Mouse (Mus musculus) gastrocnemius, postnatal 36 days (tissue): ENCODE results near the gene Otogl. TPM values are rescaled to one million over a fixed set of nuclear protein-coding genes. Genes with fewer than 3 reads are reported as not detected.
"Not testable (repeated sequence)": the region's sequence is repeated elsewhere in the genome, so short reads cannot be mapped to it uniquely, and the experiment has no call there.

ENCODE experiments used
- DNase-seq, 2 experiments: peaks; one replicate each; pipeline ENCODE4 v3.0.0; 2022
- intact Hi-C: fragments of 180-260 bp; cut with DNase I; formaldehyde crosslinking; loops from one replicate; pipeline ENCODE4 v1.15.1; 2025
- total RNA-seq, 2 experiments: library from RNA; stranded (reverse); gene quantifications; 2 replicates each; pipeline ENCODE4 v1.2.3; 2021

Otogl gene
- total RNA-seq, 2 experiments from 2014 or later = not detected

DNA sequence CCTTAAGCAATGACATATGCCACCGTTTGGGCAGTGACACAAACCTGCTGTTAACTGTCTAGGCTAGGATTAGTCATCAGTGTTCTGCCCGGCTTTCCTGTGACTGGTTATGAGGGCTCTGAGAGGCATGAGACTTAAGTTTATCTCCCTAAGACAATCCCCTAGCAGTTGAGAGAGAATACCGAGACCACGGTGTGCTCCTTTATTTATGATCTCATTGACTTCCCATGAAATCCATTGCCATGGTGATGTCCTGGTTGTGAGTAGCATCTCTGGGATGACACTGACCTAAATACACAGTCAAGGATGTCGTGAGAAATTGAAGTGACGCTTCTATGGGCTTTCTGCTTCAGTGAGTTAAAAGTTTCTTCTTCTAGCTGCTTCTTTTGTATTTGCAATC, 82.8 kb downstream of the Otogl start:
- intact Hi-C loops = no loop called here
- DNase-seq = no peak

- DNase-seq = no peak
- intact Hi-C loops = no loop called here
These were observed 98.0 kb downstream of the Otogl start for GRCm38 (mm10) chr10:107813814-107814483.

GRCm38 (mm10) chr10:107810649-107811398, 101.1 kb downstream of the Otogl start:
- no peak for DNase-seq
- intact Hi-C loops = no loop called here

GRCm38 (mm10) chr10:107805203-107805602, 106.7 kb downstream of the Otogl start:
- intact Hi-C loops = loop anchor here (10.0 kb wide), 1 partner anchor 640 kb away; no protein-coding TSS in a partner anchor
- DNase-seq = no peak

DNA sequence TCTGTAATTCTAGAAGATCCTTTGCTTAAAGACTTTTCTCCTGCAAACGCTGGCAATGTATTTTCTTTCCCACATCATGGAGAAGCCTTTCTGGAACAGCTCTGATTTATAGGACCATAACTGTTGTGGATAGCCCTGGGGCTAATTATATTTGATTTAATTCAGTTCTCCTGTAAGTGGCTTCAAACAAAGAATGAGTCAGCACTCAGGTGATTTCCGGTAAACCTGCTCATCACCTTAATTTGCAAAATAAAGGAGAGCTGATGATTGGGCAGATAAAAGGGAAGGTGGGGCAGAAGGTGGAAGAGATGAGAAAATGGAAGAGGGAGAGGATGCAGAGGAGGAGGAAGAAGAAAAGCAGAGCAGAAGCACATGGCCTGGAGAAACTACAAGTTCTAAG, 107.6 kb downstream of the Otogl start:
- intact Hi-C loops = loop anchor here (10.0 kb wide), 1 partner anchor 641 kb away; no protein-coding TSS in a partner anchor
- DNase-seq = not testable (repeated sequence)

DNA sequence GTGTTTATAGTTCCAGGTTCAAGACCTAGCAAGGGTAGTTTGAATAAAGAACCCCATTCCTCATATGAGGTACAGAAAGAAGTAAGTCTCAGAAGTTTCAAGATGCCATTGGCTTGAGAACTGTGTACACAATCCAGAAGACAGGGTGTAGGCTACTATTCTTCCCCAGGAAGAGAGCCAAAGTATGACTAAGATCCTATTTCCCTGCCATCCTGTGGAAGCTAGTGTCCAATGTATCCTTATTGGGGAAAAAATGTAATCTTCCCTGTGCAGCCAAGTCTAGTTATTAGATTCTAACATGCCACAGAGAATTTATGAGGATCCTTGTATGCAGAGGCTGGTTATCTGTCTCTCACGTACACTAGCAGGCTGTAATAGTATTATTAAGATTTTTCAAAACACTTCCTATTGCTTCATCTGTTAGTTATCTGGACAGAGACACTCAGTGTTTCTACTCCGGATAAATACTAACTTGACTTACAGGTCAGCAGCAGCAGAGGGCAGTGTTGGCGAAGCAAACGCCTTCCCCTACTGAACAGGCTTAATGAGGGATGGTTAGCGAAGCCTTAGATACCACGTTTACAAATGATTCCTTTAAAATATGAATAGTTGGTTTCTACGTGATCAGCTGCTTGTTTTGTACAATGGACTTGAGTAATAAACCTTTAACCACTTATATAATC, 112.1 kb downstream of the Otogl start:
- intact Hi-C loops = loop anchor here (10.0 kb wide), 1 partner anchor 645 kb away; no protein-coding TSS in a partner anchor
- peak; percentile 18 to 37 for DNase-seq

DNA sequence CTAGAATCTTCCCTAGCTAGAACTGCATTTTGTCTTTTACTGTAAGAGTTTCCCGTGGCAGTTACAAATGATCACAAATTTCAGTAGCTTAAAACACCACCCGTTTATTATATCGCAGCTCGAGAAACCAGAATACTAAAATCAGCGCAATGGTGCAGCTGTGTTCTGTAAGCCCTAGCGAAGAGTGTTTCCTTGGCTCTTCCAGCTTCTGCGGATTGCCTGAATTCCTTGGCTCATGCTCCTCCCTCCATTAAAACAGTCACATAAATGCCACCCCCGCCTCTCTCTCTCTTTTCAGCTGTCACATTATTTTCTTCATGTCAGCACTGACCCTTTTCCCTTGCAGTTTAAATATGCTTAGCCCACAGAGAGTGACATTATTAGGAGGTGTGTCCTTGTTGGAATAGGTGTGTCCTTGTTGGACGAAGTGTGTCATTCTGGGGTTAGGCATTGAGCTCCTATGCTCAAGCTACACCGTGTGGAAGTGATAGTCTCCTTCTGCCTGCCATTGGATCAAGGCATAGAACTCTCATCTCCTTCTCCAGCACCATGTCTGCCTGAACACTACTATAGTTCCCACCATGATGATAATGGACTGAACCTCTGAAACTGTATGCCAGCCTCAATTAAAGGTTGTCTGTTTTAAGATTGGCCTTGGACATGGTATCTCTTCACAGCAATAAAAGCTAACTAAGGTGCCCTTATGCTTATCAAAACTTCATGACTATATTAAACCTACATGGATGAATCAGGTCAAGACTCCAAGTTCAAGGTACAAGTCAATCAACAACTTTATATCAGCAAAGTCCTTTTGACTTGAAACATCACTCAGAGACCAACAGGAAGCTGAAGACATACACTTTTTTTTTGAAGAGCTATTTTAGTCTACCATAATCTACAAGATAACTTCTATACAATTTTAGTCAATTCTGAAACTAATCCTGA, 116.8 kb downstream of the Otogl start:
- intact Hi-C loops = no loop called here

GRCm38 (mm10) chr10:107792491-107792890, 119.4 kb downstream of the Otogl start:
- DNase-seq = no peak
- intact Hi-C loops = no loop called here

More for the DNA sequence above, 116.8 kb downstream of the Otogl start:
- DNase-seq = no peak

DNA sequence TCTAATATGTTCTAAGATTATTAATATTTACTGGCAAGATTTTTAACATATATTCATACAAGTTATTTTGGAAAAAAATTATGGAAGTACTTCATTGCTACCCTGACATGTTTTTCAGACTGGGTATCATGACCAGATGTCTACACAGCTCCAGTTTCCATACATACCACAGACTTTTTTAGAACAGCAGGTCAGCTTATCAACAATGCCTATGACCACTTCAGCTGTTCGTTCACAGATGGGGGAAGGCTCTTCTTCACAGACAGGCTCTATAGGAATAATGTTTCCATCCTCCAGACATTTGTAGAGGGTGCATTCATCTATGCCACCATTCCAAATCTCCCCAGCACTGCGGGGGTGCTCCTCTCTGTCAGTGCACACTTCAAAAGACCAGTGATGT, 132.4 kb downstream of the Otogl start:
- intact Hi-C loops = no loop called here
- no peak for DNase-seq

GRCm38 (mm10) chr10:107759624-107760023, 152.3 kb downstream of the Otogl start:
- intact Hi-C loops = no loop called here
- DNase-seq = no peak

GRCm38 (mm10) chr10:107753471-107753870, 158.5 kb downstream of the Otogl start:
- intact Hi-C loops = no loop called here
- no peak for DNase-seq

DNA sequence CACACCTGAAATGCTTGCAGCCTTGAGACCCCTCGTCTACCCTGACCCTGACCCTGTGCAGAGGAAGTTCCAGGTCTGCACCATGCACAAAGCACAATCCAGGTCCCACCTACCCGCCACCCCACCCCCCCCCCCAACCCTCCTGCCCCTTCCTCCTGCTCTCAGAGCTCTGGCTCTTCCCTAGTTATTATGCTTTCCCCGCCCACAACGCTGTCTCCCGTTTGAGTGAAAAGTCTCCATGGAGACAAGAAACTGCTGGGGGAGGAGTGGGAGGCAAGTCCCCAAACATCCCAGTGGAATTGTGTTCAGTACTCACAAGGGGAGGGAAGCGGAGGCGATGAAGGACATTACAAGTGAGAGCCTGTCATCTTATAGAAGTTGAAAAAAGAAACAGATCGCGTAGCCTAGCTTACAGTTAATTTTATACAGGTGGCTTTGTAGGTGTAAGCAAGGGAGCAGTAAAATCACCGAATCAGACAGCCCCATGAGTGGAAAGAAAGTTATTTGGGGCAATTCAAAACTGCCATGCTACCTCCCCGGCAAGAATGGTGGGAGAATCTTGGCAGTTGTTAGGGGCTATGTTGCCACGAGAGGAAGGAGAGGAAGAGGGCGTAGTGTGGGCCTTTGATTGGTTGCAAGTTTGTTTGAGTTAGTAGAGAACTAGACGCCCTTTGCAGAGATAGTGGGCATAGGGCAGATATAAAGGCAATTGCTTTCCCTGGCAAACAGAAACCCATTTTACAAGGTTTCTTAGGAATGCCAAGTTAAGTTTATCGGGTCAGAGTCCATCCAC, 159.4 kb downstream of the Otogl start:
- intact Hi-C loops = no loop called here
- DNase-seq = no peak

GRCm38 (mm10) chr10:107751944-107752343, 160.0 kb downstream of the Otogl start:
- no peak for DNase-seq
- intact Hi-C loops = no loop called here

GRCm38 (mm10) chr10:107747566-107747965, 164.4 kb downstream of the Otogl start:
- no peak for DNase-seq
- intact Hi-C loops = loop anchor here (10.0 kb wide), 1 partner anchor 813 kb away; no protein-coding TSS in a partner anchor

- intact Hi-C loops = loop anchor here (10.0 kb wide), 1 partner anchor 812 kb away; no protein-coding TSS in a partner anchor
- no peak for DNase-seq
These were observed 165.2 kb downstream of the Otogl start for GRCm38 (mm10) chr10:107746717-107747116.

GRCm38 (mm10) chr10:107739815-107740214, 172.1 kb downstream of the Otogl start:
- DNase-seq = no peak
- intact Hi-C loops = loop anchor here (10.0 kb wide), 1 partner anchor 805 kb away; no protein-coding TSS in a partner anchor

DNA sequence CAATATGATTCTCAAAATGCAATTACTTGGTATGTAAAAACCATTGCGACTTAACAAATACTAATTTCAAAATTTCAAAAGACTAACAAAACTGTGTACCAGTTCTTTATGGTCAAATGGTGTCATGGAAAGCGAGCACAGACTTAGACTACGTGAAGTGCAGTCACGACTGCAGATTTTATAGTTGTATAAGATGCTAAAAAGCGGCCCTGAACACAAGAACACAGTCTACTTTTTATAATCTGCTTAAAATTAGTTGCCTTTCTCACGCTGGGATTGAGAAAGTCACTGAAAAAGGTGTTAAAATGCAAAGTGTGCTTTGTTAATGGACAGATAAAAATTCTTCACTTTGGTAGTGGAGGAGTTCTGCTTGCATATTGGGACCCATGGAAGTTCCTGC, 174.2 kb downstream of the Otogl start:
- intact Hi-C loops = no loop called here
- DNase-seq = no peak

- DNase-seq = no peak
- intact Hi-C loops = no loop called here
These were observed 176.5 kb downstream of the Otogl start for GRCm38 (mm10) chr10:107735448-107735847.

- DNase-seq = no peak
- intact Hi-C loops = no loop called here
These were observed 177.6 kb downstream of the Otogl start for GRCm38 (mm10) chr10:107734327-107734726.
